In genomic region chr16:8388491-8388890, GRCm38 (mm10) we compare ENCODE assay signal across 24 mouse cellular contexts. TPM values are rescaled to one million over a fixed set of nuclear protein-coding genes. Genes with fewer than 3 reads are reported as not detected.
DNase-seq lines count a peak whose midpoint lies in the region; ATAC-seq and TF ChIP-seq lines count a peak whose summit lies in the region.
"Had no signal": no experiment of that assay in that cellular context is flagged by ENCODE, and none has a peak within 500 bp of the region (broad histone marks: within the 10 kb centered on the region; RNA-seq: fewer than 3 reads in every experiment).

No protein-coding gene starts in this region.

- H3K36me3 ChIP-seq in forebrain, postnatal 0 days (ENCODE audit: insufficient read depth) = no peaks in the 10 kb centered on the region
- H3K36me3 ChIP-seq in forebrain, embryonic 14.5 days (ENCODE audit: control insufficient read depth, insufficient read depth, low read length) = no peaks in the 10 kb centered on the region
- no peaks in the 10 kb centered on the region for H3K36me3 ChIP-seq in CH12.LX (replicated peaks in 1 of 2; ENCODE audit: control insufficient read depth in 1 of 2, insufficient read depth in 1 of 2, low read length in 1 of 2)
- no peaks in the 10 kb centered on the region for H3K36me3 ChIP-seq in MEL (ENCODE audit: control insufficient read depth in 1 of 2, insufficient read depth in 2 of 2, low read length in 2 of 2)
- H3K36me3 ChIP-seq: embryonic facial prominence, embryonic 13.5 days; forebrain, embryonic 12.5 days; G1E; heart, embryonic 15.5 days; hindbrain, embryonic 13.5 days had no signal

- no peak for TF ChIP-seq EP300 in CH12.LX (IDR thresholded peaks at IDR 0.05; ENCODE audit: low read length)
- no peak for TF ChIP-seq EP300 in MEL (IDR thresholded peaks at IDR 0.05; ENCODE audit: low read depth in 1 of 2, low read length in 2 of 2)

- peak; percentile 22 for TF ChIP-seq RAD21 in CH12.LX (IDR thresholded peaks at IDR 0.05; ENCODE audit: low read depth, low read length)
- peak; percentile 38 for TF ChIP-seq RAD21 in MEL (IDR thresholded peaks at IDR 0.05; ENCODE audit: low read depth, low read length)

- no peak overlapping the region for H3K9ac ChIP-seq in forebrain, postnatal 0 days
- no peak overlapping the region for H3K9ac ChIP-seq in forebrain, embryonic 14.5 days (ENCODE audit: low read length)
- H3K9ac ChIP-seq in CH12.LX (ENCODE audit: insufficient read depth, low read depth) (no peak overlapping the region), MEL (ENCODE audit: control insufficient read depth, low read depth, low read length, poor library complexity, severe bottlenecking) (no peak overlapping the region)
- H3K9ac ChIP-seq: embryonic facial prominence, embryonic 13.5 days; forebrain, embryonic 12.5 days; heart, embryonic 15.5 days; hindbrain, embryonic 13.5 days had no signal

- no peak overlapping the region for H3K4me2 ChIP-seq in forebrain, postnatal 0 days (ENCODE audit: low read depth)
- H3K4me2 ChIP-seq in forebrain, embryonic 14.5 days (ENCODE audit: low read length) = no peak overlapping the region
- H3K4me2 ChIP-seq in CH12.LX (ENCODE audit: insufficient read depth, low read depth, poor library complexity, severe bottlenecking) = no peak overlapping the region
- H3K4me2 ChIP-seq: embryonic facial prominence, embryonic 13.5 days; forebrain, embryonic 12.5 days; heart, embryonic 11.5 days; heart, embryonic 15.5 days; hindbrain, embryonic 13.5 days had no signal

- H3K27ac ChIP-seq in forebrain, postnatal 0 days (ENCODE audit: low read depth, low read length) = no peak overlapping the region
- no peak overlapping the region for H3K27ac ChIP-seq in forebrain, embryonic 14.5 days (ENCODE audit: low read depth, low read length)
- H3K27ac ChIP-seq in CH12.LX (ENCODE audit: insufficient read depth, low read depth) (no peak overlapping the region), MEL (ENCODE audit: control insufficient read depth, low read depth, low read length) (no peak overlapping the region)
- H3K27ac ChIP-seq: embryonic facial prominence, embryonic 13.5 days; forebrain, embryonic 12.5 days; heart, embryonic 15.5 days; hindbrain, embryonic 13.5 days; hindbrain, postnatal 0 days had no signal

- WGBS in forebrain, postnatal 0 days = 93% methylated on average over 1 of the region's 1 CpGs
- WGBS in forebrain, embryonic 14.5 days = 95% methylated on average over 1 of the region's 1 CpGs

- no peak overlapping the region for H3K4me3 ChIP-seq in forebrain, postnatal 0 days (ENCODE audit: low read depth, low read length)
- no peak overlapping the region for H3K4me3 ChIP-seq in forebrain, embryonic 14.5 days (ENCODE audit: low read depth, low read length)
- no peak overlapping the region for H3K4me3 ChIP-seq in CH12.LX (replicated peaks in 1 of 3; ENCODE audit: low read depth in 2 of 3, low read length in 2 of 3, poor library complexity in 1 of 3)
- H3K4me3 ChIP-seq in MEL (ENCODE audit: control insufficient read depth in 1 of 2, insufficient read depth in 1 of 2, low read depth in 2 of 2, low read length in 2 of 2) = no peak overlapping the region
- H3K4me3 ChIP-seq: embryonic facial prominence, embryonic 13.5 days; forebrain, embryonic 12.5 days; heart, embryonic 15.5 days; hindbrain, embryonic 13.5 days had no signal

- ATAC-seq in forebrain, postnatal 0 days = no peak
- ATAC-seq in forebrain, embryonic 14.5 days = no peak
- ATAC-seq: CD4-positive, CD25-positive, alpha-beta regulatory T cell, adult 4 months; hindbrain, postnatal 0 days had no signal

- no peak for DNase-seq in forebrain, postnatal 0 days
- no peak for DNase-seq in forebrain, embryonic 14.5 days (ENCODE audit: low spot score)
- DNase-seq in CH12.LX (ENCODE audit: extremely low read depth) (no peak), MEL (ENCODE audit: low read depth, low spot score) (no peak)
- DNase-seq in brain, embryonic 14.5 days (ENCODE audit: low read depth) = no peak
- no peak for DNase-seq in spleen, postnatal 4 days (ENCODE audit: low spot score in 2 of 2)
- DNase-seq in neural tube, embryonic 10.5 days (ENCODE audit: extremely low spot score, low spot score) = no peak
- DNase-seq: adrenal gland, adult 8-10 months; adrenal gland, postnatal 36 days; B cell, adult 2 months; cerebellum, adult 11 months; cerebellum, adult 9-10 months; cerebellum, postnatal 36 days; gastrocnemius, postnatal 36 days; heart, postnatal 14 days had no signal

- in situ Hi-C loops in CH12.LX (cut with MboI; ENCODE audit: low pct_ligation_motif_present, low pct_unique_long_range_greater_than_20kb, low sequenced_read_pairs) = no loop called here

- TF ChIP-seq CTCF in forebrain, postnatal 0 days (IDR thresholded peaks at IDR 0.05; ENCODE audit: low read depth) = 0 out of 2 replicates have a peak, but pooled peaks have one; percentile 2
- TF ChIP-seq CTCF in CH12.LX (conservative IDR thresholded peaks at IDR 0.05 in 1 of 2, IDR thresholded peaks at IDR 0.05 in 1 of 2; ENCODE audit: low read depth in 2 of 2, low read length in 2 of 2) (no peak), MEL (IDR thresholded peaks at IDR 0.05 in 2 of 3, conservative IDR thresholded peaks at IDR 0.05 in 1 of 3; ENCODE audit: control insufficient read depth in 1 of 3, insufficient read depth in 1 of 3, low read depth in 2 of 3, low read length in 3 of 3, poor library complexity in 1 of 3, severe bottlenecking in 1 of 3) (peak; percentile 9 to 48 (median 43); a peak in 4 of 6 replicates)
- TF ChIP-seq CTCF in brain, embryonic 14.5 days (IDR thresholded peaks at IDR 0.05; ENCODE audit: borderline replicate concordance, extremely low read depth, insufficient read depth, insufficient read length) = 0 out of 2 replicates have a peak, but pooled peaks have one; percentile 2

- H3K9me3 ChIP-seq in forebrain, postnatal 0 days (ENCODE audit: low read length) = no peaks in the 10 kb centered on the region
- no peaks in the 10 kb centered on the region for H3K9me3 ChIP-seq in forebrain, embryonic 14.5 days (replicated peaks; ENCODE audit: control insufficient read depth, low read length)
- peaks cover 8% of the 10 kb centered on the region for H3K9me3 ChIP-seq in CH12.LX (replicated peaks; ENCODE audit: low read length)
- H3K9me3 ChIP-seq in MEL (replicated peaks; ENCODE audit: insufficient read depth, low read length) = no peaks in the 10 kb centered on the region
- H3K9me3 ChIP-seq: embryonic facial prominence, embryonic 13.5 days; forebrain, embryonic 12.5 days; G1E; heart, embryonic 15.5 days; hindbrain, embryonic 13.5 days had no signal

- dilution Hi-C loops in CH12.LX (cut with MboI; ENCODE audit: extremely low pct_ligation_motif_present, extremely low pct_unique_long_range_greater_than_20kb, low sequenced_read_pairs) = no loop called here

- H3K4me1 ChIP-seq in forebrain, postnatal 0 days (ENCODE audit: insufficient read depth) = no peaks in the 10 kb centered on the region
- no peaks in the 10 kb centered on the region for H3K4me1 ChIP-seq in forebrain, embryonic 14.5 days (ENCODE audit: control insufficient read depth, insufficient read depth, low read length)
- H3K4me1 ChIP-seq in CH12.LX (ENCODE audit: control insufficient read depth in 1 of 2, insufficient read depth in 2 of 2) = no peaks in the 10 kb centered on the region
- no peaks in the 10 kb centered on the region for H3K4me1 ChIP-seq in MEL (ENCODE audit: control insufficient read depth in 1 of 2, insufficient read depth in 2 of 2, low read length in 2 of 2)
- H3K4me1 ChIP-seq: embryonic facial prominence, embryonic 13.5 days; forebrain, embryonic 12.5 days; heart, embryonic 15.5 days; hindbrain, embryonic 13.5 days had no signal

- H3K79me2 ChIP-seq in CH12.LX (replicated peaks; ENCODE audit: control insufficient read depth, extremely low read depth, insufficient read depth, poor library complexity, severe bottlenecking) (no peaks in the 10 kb centered on the region), MEL (ENCODE audit: control insufficient read depth, insufficient read depth, low read length, poor library complexity) (no peaks in the 10 kb centered on the region)

- TF ChIP-seq POLR2A in CH12.LX (IDR thresholded peaks at IDR 0.05; ENCODE audit: low read depth, low read length) (no peak), MEL (IDR thresholded peaks at IDR 0.05; ENCODE audit: control insufficient read depth in 1 of 2, insufficient read depth in 1 of 2, low read depth in 1 of 2, low read length in 2 of 2, poor library complexity in 1 of 2) (no peak)
- no peak for TF ChIP-seq POLR2A in brain, embryonic 14.5 days (IDR thresholded peaks at IDR 0.05; ENCODE audit: borderline replicate concordance, extremely low read depth, insufficient read depth, insufficient read length, poor library complexity, severe bottlenecking)

- no peaks in the 10 kb centered on the region for H3K27me3 ChIP-seq in forebrain, postnatal 0 days (ENCODE audit: insufficient read depth, low read length)
- H3K27me3 ChIP-seq in forebrain, embryonic 14.5 days (replicated peaks; ENCODE audit: control insufficient read depth, insufficient read depth, low read length) = no peaks in the 10 kb centered on the region
- H3K27me3 ChIP-seq in CH12.LX (replicated peaks) (peaks cover 89% of the 10 kb centered on the region), MEL (ENCODE audit: control insufficient read depth in 1 of 2, insufficient read depth in 2 of 2, low read length in 2 of 2) (no peaks in the 10 kb centered on the region; a peak in 1 of 4 replicates)
- H3K27me3 ChIP-seq: embryonic facial prominence, embryonic 13.5 days; forebrain, embryonic 12.5 days; heart, embryonic 15.5 days; hindbrain, embryonic 13.5 days had no signal

TF ChIP-seq in CH12.LX, 34 proteins besides CTCF, POLR2A, EP300 and RAD21 (continues in another document):
- no peak for TF ChIP-seq SMC3 (IDR thresholded peaks at IDR 0.05; ENCODE audit: low read depth, low read length)
- no peak for TF ChIP-seq GABPA (IDR thresholded peaks at IDR 0.05; ENCODE audit: insufficient replicate concordance, low read depth, low read length)
- TF ChIP-seq KAT2A (IDR thresholded peaks at IDR 0.05; ENCODE audit: insufficient replicate concordance, low read length) = no peak

TF ChIP-seq in MEL, 35 proteins besides CTCF, POLR2A, EP300 and RAD21:
- TF ChIP-seq ZC3H11A (IDR thresholded peaks at IDR 0.05; ENCODE audit: low read depth, low read length) (peak; percentile 10; the same call in 1 of the 2 replicates), SIN3A (IDR thresholded peaks at IDR 0.05; ENCODE audit: low read length) (no peak), SMC3 (IDR thresholded peaks at IDR 0.05; ENCODE audit: low read depth, low read length) (peak; percentile 30; the same call in 1 of the 2 replicates)
TF ChIP-seq in MEL: peak in this region for 2.

RNA-seq across cellular contexts. Expression of gene Tmem114, which starts 36.4 kb away (rescaled TPM):
- 0.92 TPM in 1 of 2 replicates, not detected in the other for total RNA-seq in forebrain, postnatal 0 days (2014; rRNA removed)
- 0.36 and 0.88 TPM in 2 replicates for polyA plus RNA-seq in forebrain, postnatal 0 days (2015; fragmentation: Nextera tagmentation; extraction: Ambion mirVana)
- not detected in 2 replicates for polyA plus RNA-seq in forebrain, embryonic 14.5 days (2014; fragmentation: Nextera tagmentation; extraction: Ambion mirVana)
- total RNA-seq in CH12.LX (2012; rRNA removed) = not detected in 2 replicates
- not detected in 2 replicates for total RNA-seq in CH12.LX (2014; rRNA removed)
- polyA plus RNA-seq in CH12.LX (2012; ENCODE audit: insufficient read length, low read depth) = not detected in 2 replicates
- total RNA-seq in MEL (2012; rRNA removed) = not detected in 2 replicates
- polyA plus RNA-seq in MEL (2012; ENCODE audit: insufficient read depth in 1 of 2, insufficient read length in 2 of 2, low read depth in 1 of 2, low replicate concordance in 2 of 2, missing spikeins in 1 of 2) = not detected
- polyA plus RNA-seq in brain, embryonic 14.5 days (2012; rRNA removed) = 0.09 and 0.25 TPM in 2 replicates
- total RNA-seq: adrenal gland, adult 8-10 months; adrenal gland, postnatal 36 days; G1E; gastrocnemius, adult 8-10 months; gastrocnemius, postnatal 36 days; heart, postnatal 14 days had no signal
- polyA plus RNA-seq: CD4-positive, CD25-positive, alpha-beta regulatory T cell, adult 4 months; embryonic facial prominence, embryonic 13.5 days; forebrain, embryonic 12.5 days; G1E; heart, embryonic 11.5 days; heart, embryonic 15.5 days had no signal

Comparison
In these comparisons a context has a peak if more than half of its experiments do, and no peak if none do; other contexts are left out.
1. CTCF ChIP-seq: peak in forebrain, postnatal 0 days (single experiment), MEL (3 of 3) and brain, embryonic 14.5 days (single experiment); none in CH12.LX (0 of 2).